Mouse (Mus musculus) gastrocnemius, adult 2 months (tissue): ENCODE measurements at regions not wholly inside any gene's neighbourhood (a gene's known extent, or its start where the extent isn't known, plus 50 kb on each side); places are given as distances from the start of the nearest gene placed in this dataset.
A peak's percentile ranks its signal among the peaks of the same experiment; 100 is the strongest.

Source experiments
- DNase-seq: peaks from one replicate; pipeline ENCODE4 v3.0.0; 2022
- H3K27ac ChIP-seq: fragments of 200-600 bp; 2 replicates; pipeline ENCODE4 v1.8.1; 2022; ENCODE audit warnings: mild to moderate bottlenecking
- H3K4me3 ChIP-seq: fragments of 200-600 bp; 2 replicates; pipeline ENCODE4 v1.8.1; 2022; ENCODE audit warnings: mild to moderate bottlenecking, moderate library complexity
- CTCF ChIP-seq: fragments of 200-600 bp; IDR thresholded peaks from 2 replicates; pipeline ENCODE4 v1.8.1; 2022; ENCODE audit warnings: antibody characterized with exemption, mild to moderate bottlenecking, moderate library complexity
- intact Hi-C: fragments of 180-260 bp; cut with DNase I; formaldehyde crosslinking; loops from one replicate; pipeline ENCODE4 v1.15.1; 2025

DNA sequence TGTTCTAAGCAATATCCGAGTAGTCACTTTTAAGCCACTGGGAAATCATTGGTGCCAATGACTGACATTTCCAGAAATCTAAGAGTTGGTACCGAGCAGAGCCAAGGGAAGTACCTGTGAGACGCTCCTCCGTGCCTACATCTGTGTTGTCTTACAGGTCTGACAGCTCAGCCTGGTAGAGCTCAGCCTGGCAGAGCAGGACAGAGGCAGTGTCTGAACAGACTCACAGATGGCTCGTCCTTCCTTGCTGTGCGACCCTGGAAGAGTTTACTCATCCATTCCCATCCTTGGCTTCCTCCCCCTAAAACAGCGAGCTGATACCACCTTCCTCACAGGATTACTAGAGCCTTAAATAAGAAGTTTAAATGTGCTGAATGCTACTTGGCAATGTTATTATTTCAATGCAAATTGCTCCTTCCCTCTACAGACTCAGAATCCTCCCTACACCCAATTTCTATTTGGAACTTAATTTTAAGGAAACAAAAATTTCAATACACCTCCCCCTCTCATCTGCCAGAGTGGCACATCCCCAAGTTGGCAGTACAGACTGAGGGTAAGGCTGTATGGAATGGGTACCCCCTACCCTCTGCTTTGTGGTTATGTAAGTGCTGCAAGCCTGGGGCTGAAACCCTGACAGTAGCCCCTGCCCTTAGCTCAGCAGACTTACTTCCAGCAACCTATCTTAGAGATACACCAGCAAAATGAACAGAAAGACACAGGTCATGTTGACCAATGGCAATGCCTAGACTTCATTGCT, 119.9 kb upstream of the Cacna2d3 start:
- H3K4me3 ChIP-seq: no peak overlapping the region
- no peak overlapping the region for H3K27ac ChIP-seq
- intact Hi-C loops: no loop called here
- no peak for DNase-seq
- no peak for TF ChIP-seq CTCF

DNA sequence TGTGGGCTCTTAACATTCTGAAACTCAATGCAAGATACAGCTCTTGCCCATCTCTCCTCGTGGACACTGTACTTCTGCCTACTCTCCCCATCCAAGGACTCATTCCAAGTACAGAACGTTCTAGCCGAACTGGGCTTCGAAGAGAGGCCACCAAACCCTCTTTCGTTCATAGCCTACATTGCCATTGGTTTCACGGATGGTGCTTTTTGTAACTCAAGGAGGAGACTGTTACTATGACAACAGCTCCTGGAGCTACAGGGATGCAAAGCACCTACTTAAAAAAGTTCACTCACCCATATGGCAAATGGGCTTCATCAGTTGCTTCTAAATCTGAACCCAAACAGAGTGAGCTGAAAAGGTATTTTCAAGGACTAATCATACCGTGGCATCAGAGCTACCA, 120.4 kb upstream of the Selenok start:
- intact Hi-C loops: no loop called here
- DNase-seq: no peak
- TF ChIP-seq CTCF: no peak
- H3K27ac ChIP-seq: no peak overlapping the region
- no peak overlapping the region for H3K4me3 ChIP-seq

DNA sequence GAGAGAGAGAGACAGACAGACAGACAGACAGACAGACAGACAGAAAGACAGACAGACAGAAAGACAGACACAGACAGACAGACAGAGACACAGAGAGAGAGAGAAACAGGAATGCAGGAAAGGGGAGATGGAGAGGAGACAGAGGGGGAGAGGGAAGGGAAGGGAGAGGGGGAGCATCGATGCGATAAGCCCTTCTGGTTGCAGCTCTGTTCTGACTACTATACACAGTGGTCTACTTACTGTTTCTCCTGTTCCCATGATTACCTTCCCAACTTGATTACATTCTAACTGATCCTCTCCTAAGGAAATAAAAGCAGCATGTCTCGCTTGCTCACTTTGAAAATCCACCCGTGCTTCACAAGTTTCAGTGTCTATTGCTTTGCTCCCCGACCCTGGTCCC, 116.8 kb upstream of the Selenok start:
- H3K27ac ChIP-seq: no peak overlapping the region

GRCm38 (mm10) chr14:29851956-29852725, 116.0 kb upstream of the Selenok start:
- H3K27ac ChIP-seq: no peak overlapping the region
- TF ChIP-seq CTCF: no peak
- DNase-seq: no peak
- H3K4me3 ChIP-seq: no peak overlapping the region
- intact Hi-C loops: no loop called here

More for the DNA sequence above, 116.8 kb upstream of the Selenok start:
- no peak overlapping the region for H3K4me3 ChIP-seq
- no peak for TF ChIP-seq CTCF
- no peak for DNase-seq
- intact Hi-C loops: no loop called here

DNA sequence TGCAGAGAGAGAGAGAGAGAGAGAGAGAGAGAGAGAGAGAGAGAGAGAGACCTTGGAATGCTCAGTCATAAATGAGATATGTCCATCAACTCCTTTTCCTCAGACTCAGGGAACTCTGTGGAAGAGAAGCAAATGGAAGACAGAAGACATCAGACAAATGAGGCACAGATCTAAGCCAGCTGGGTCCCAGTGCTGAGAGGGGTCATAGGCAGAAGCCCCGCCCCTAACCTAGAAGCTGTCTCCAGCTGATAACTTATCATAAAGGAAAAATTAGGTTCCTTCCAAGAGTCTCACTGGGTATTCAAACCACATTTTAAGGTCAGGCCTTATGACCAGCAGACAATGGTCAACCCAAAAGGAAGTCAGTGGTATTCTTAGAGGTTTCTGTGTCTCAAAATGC, 106.1 kb upstream of the Selenok start:
- intact Hi-C loops: no loop called here
- DNase-seq: no peak
- H3K27ac ChIP-seq: no peak overlapping the region
- H3K4me3 ChIP-seq: no peak overlapping the region
- no peak for TF ChIP-seq CTCF

DNA sequence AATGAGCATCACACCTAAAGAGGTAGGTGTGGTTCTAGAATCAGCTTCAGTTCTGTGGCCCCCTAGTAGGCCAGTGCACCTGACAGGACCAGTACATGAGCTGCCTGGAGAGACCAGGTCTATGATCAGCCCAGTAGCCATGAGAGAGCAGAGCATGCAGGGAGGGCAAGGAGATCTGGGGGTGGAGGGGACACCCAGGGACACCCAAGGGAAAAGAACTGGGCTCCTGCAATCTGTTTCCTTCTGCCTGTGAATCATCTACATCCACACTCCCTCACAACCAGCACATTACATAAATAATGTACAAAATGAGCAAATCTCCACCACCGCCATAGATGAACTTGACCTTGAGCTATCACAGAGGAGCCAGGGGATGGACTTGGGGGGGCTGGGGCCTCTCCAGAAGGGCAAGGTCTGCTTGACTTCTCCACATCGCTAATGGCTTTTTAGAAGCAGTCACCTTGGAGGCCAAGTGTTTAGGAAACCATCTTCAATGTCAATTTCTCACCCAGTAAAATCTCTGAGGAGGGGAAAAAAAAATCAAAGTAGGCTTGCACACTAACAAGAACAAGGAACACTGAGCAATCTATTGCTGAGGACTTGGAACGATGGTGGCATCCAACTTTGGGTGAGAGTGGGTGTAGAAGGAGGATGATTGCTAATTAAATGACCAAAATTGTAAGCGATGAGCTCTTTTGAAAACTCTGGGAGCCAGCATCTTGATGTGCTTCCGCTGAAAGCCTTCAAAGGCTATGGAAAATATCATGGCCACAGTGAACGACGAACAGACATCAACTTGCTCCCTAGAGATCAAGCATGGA, 101.4 kb upstream of the Selenok start:
- H3K27ac ChIP-seq: no peak overlapping the region
- intact Hi-C loops: no loop called here
- no peak for TF ChIP-seq CTCF
- no peak for DNase-seq
- no peak overlapping the region for H3K4me3 ChIP-seq

DNA sequence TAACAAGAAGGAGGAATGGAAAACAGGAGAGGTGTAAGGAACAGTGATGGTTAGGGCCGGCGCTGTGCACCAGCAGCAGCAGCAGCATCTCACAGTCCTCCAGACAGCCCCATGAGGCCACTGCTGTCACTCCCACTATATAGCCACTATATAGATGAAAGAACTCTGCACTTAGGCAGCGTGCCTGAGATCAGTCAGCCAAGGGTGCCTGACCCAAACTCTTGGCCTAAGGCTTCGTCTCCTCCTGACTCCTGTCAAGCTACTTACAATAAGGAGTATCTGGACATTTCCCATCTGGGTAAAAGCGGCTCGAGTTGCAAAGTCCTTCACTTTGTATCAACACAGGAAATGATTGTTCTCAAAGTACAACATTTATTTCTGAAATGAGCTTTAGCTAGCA, 100.8 kb upstream of the Selenok start:
- no peak overlapping the region for H3K4me3 ChIP-seq
- no peak for DNase-seq
- intact Hi-C loops: no loop called here
- no peak overlapping the region for H3K27ac ChIP-seq
- no peak for TF ChIP-seq CTCF

- intact Hi-C loops: no loop called here
- DNase-seq: no peak
- TF ChIP-seq CTCF: no peak
- Histone ChIP-seq H3K4me3 (no peak overlapping the region), H3K27ac (no peak overlapping the region)
Measured at GRCm38 (mm10) chr14:29869930-29870329, 98.2 kb upstream of the Selenok start.

DNA sequence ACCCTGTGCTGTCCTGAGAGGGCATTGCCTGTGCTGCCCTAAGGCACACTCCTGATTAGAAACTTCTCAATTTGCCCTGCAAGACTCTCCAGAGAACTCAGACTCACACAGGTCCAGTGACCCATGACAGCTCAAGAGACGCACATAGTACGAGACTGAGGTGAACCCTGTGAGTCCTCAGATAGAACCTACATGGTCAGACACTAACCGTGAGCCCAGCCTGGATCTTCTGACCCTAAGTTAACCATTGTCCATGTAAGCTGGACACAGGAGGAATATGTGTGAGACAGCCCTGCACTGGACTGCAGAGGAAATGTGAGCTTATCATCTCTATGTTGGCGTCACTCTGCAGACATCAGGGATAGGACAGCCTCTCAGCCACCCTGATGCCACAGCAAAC, 91.4 kb upstream of the Selenok start:
- Histone ChIP-seq H3K4me3 (no peak overlapping the region), H3K27ac (no peak overlapping the region)
- no peak for TF ChIP-seq CTCF
- no peak for DNase-seq
- intact Hi-C loops: no loop called here

DNA sequence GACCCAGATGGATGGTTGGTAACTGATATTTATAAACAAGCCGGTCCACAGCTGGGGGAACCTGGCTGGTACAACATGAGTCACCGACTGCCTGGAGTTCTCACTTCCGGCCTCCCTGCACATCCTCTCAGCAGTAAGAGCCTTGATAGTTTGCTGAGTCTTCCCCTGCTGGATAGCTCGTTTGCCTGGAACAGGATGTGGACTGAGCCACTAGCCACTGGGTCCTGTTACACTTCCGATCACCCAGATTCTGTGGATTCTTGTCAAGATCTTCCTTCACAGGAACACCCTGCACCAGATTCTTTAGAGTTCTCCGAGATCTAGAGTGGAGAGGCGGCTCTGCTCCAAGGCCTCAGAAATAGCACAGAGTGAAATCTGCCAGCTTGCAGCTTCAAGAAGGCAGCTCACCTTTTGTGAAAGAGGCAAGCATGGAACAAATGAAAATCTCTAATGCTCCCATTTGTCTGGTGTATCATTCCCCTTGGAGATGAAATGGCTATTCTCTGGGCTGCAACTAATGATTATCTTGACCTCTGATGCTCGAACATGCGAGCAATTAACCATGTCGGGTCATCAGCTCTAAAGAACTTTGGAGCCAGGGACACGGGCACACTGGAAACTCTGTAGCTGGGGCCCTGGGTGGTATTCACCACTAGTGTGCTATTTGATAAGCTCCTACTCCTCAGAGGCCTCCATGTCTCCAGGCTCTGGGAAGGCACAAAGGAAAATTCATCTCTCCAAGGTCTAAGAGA, 90.3 kb upstream of the Selenok start:
- TF ChIP-seq CTCF: no peak
- no peak overlapping the region for H3K4me3 ChIP-seq
- DNase-seq: peak; percentile 17
- H3K27ac ChIP-seq: no peak overlapping the region
- intact Hi-C loops: no loop called here

- H3K4me3 ChIP-seq: no peak overlapping the region
- no peak for TF ChIP-seq CTCF
- intact Hi-C loops: no loop called here
Measured at GRCm38 (mm10) chr14:29878423-29878800, 89.7 kb upstream of the Selenok start.

DNA sequence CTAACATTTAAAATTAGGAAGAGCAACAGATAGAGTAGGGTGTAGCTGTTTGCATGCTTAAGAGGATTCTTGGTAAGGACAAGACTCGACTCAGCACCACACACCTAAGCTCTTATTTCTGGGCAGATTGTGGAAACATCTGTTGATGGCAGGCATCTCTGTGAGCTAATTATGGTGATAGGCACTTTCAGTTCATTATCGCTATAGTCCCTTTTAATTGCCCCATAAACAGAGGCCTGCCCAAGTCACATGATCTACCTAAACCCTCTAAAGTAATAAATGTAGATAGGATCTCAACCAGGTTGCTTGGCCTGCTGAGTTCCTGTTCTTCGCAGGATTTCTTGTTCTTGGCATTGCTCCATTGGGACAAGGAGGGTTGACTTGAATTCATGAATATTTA, 88.8 kb upstream of the Selenok start:
- no peak for TF ChIP-seq CTCF
- H3K4me3 ChIP-seq: no peak overlapping the region
- intact Hi-C loops: no loop called here
- H3K27ac ChIP-seq: no peak overlapping the region
- DNase-seq: no peak

More at GRCm38 (mm10) chr14:29878423-29878800, 89.7 kb upstream of the Selenok start:
- DNase-seq: no peak
- H3K27ac ChIP-seq: no peak overlapping the region
